Mouse (Mus musculus): ENCODE results near the gene Elane. TPM values are rescaled to one million over a fixed set of nuclear protein-coding genes. Genes with fewer than 3 reads are reported as not detected.

Elane gene
- polyA plus RNA-seq, 1 experiment, result not detected

DNA sequence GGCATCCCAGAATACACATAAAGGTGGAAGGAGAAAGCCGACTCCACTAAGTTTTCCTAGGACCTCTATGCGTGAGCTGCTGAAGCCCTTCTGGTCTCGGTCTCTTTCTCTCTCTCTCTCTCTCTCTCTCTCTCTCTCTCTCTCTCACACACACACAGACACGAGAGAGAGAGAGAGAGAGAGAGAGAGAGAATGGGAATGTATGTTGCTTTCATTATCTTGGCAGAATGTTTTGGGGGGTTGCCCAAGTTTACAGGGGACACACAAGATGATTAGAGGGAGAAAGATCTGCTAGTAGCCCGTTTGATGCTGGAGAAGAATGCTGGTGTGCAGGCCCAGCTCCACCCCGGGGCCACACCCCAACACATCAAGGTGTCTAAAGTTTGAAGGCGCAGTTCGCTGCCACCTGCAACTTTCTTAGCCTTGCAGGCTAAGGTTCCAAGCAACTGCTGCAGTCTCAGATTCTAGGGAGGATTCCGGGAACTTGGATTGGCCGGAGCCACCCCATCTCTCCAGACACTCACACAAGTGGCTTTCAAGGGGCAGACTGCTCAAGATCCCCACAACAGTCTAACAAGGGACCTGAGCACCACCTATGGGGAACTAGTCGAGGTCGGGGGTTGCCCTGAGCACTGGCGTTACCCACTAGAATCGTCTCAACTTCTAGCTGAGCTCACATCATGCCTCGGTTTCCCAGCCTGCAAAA lies 39.9 kb downstream of the Elane start:
- H3K4me3 ChIP-seq, result peak overlapping the region; percentile 96
- no peaks in the 10 kb centered on the region for H3K36me3 ChIP-seq (ENCODE audit: control insufficient read depth, insufficient read depth)
- H3K79me2 ChIP-seq (ENCODE audit: control insufficient read depth, insufficient read depth), result peaks cover 4% of the 10 kb centered on the region
- TF ChIP-seq POLR2A (IDR thresholded peaks at IDR 0.05; ENCODE audit: insufficient read length, low read depth), result no peak
- TF ChIP-seq TCF12 (IDR thresholded peaks at IDR 0.05; ENCODE audit: insufficient read depth, poor library complexity, severe bottlenecking), result no peak
- no peak for TF ChIP-seq MAX (IDR thresholded peaks at IDR 0.05; ENCODE audit: low read depth)
- no peak for TF ChIP-seq TCF3 (IDR thresholded peaks at IDR 0.05; ENCODE audit: insufficient read length, low read depth)
- no peak for TF ChIP-seq SRF (IDR thresholded peaks at IDR 0.05; ENCODE audit: control insufficient read depth, insufficient read length, low read depth)
- no peak for TF ChIP-seq CEBPB (IDR thresholded peaks at IDR 0.05; ENCODE audit: insufficient read depth, poor library complexity, severe bottlenecking)
- no peak for TF ChIP-seq E2F4 (IDR thresholded peaks at IDR 0.05; ENCODE audit: insufficient read depth)
- no peak for TF ChIP-seq USF1 (IDR thresholded peaks at IDR 0.05; ENCODE audit: low read depth)
- TF ChIP-seq MYOG (IDR thresholded peaks at IDR 0.05; ENCODE audit: control insufficient read depth in 1 of 3, insufficient read depth in 1 of 3, insufficient read length in 2 of 3, low read depth in 2 of 3), result no peak
- TF ChIP-seq REST (IDR thresholded peaks at IDR 0.05; ENCODE audit: insufficient read depth, insufficient read length), result no peak
- no peak for TF ChIP-seq POLR2AphosphoS2 (IDR thresholded peaks at IDR 0.05; ENCODE audit: insufficient read length, low read depth)
- no peak for TF ChIP-seq MYOD1 (IDR thresholded peaks at IDR 0.05; ENCODE audit: control insufficient read depth in 1 of 3, insufficient read length in 2 of 3, low read depth in 2 of 3)
- H3K4me2 ChIP-seq (ENCODE audit: low read depth), result peak overlapping the region; percentile 99
- H3ac ChIP-seq (ENCODE audit: control insufficient read depth, insufficient read length), result no peak overlapping the region
- H3K27me3 ChIP-seq (ENCODE audit: control insufficient read depth, insufficient read depth, insufficient read length), result peaks cover 9% of the 10 kb centered on the region

DNA sequence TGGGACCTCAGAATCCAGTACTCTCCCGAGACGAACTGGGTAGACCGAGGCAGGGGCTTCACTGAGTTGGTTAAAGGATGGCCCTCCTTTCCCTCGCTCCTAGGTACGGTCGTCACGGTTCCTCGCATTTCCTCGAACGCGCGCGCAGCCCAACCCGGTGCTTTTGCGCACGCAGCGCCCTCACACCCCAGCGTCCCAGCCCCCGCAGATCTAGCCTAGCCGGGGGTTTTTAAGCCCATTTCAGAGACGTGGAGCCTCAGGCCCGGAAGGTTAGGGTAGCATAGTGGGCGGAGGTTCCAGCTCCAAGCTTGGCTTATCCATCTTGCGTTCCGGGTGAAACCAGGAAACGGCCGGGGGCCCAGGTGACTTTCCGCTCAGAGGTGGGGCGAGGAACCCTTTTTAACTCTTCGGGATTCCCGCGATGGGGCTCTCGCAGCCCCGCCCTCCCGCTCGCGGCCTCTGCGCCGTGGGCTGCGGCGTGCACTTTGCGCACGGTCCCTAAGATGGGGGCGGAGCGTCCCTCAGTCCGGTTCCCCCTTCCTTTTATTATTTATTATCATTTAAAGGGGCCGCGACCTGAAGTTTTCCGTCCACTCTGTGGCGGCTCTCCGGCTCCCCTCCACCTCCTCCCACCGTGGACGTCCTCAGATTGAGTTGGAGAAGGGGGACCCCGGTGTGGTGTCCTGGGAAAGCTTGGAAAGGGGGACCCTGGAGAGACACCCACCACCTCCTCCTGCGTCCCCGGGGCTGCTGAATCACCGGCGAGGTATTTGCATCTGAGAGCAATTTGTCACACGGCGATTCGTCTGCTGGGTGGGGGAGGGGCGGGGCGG lies 40.7 kb downstream of the Elane start, which contains the start of gene Arid3a:
Arid3a (plus strand) TSS at position 553 of the 833 bp plus-strand sequence.
- peaks cover 4% of the 10 kb centered on the region for H3K79me2 ChIP-seq (ENCODE audit: control insufficient read depth, insufficient read depth)
- H3ac ChIP-seq (ENCODE audit: control insufficient read depth, insufficient read length), result peak within 1 kb of the TSS; percentile 12
- peaks cover 1% of the 10 kb centered on the region for H3K27me3 ChIP-seq (ENCODE audit: control insufficient read depth, insufficient read depth, insufficient read length)
- peak within 1 kb of the TSS; percentile 99 for H3K4me2 ChIP-seq (ENCODE audit: low read depth)
- H3K36me3 ChIP-seq (ENCODE audit: control insufficient read depth, insufficient read depth), result peaks cover 5% of the 10 kb centered on the region
- H3K4me3 ChIP-seq, result peak within 1 kb of the TSS; percentile 96
- TF ChIP-seq POLR2A (IDR thresholded peaks at IDR 0.05; ENCODE audit: insufficient read length, low read depth), result peak; percentile 32
- TF ChIP-seq E2F4 (IDR thresholded peaks at IDR 0.05; ENCODE audit: insufficient read depth), result peak; percentile 55
- no peak for TF ChIP-seq REST (IDR thresholded peaks at IDR 0.05; ENCODE audit: insufficient read depth, insufficient read length)

- H3K27me3 ChIP-seq (ENCODE audit: control insufficient read depth, insufficient read depth, insufficient read length), result no peaks in the 10 kb centered on the region
- peaks cover 4% of the 10 kb centered on the region for H3K79me2 ChIP-seq (ENCODE audit: control insufficient read depth, insufficient read depth)
- H3K36me3 ChIP-seq (ENCODE audit: control insufficient read depth, insufficient read depth), result peaks cover 5% of the 10 kb centered on the region
- peak overlapping the region; percentile 96 for H3K4me3 ChIP-seq
- peak overlapping the region; percentile 12 for H3ac ChIP-seq (ENCODE audit: control insufficient read depth, insufficient read length)
- H3K4me2 ChIP-seq (ENCODE audit: low read depth), result peak overlapping the region; percentile 99
- TF ChIP-seq MAX (IDR thresholded peaks at IDR 0.05; ENCODE audit: low read depth) (no peak), USF1 (IDR thresholded peaks at IDR 0.05; ENCODE audit: low read depth) (no peak), MYOD1 (IDR thresholded peaks at IDR 0.05; ENCODE audit: control insufficient read depth in 1 of 3, insufficient read length in 2 of 3, low read depth in 2 of 3) (peak in 1 of 3 experiments; percentile 9), SRF (IDR thresholded peaks at IDR 0.05; ENCODE audit: control insufficient read depth, insufficient read length, low read depth) (no peak)
Measured at GRCm38 (mm10) chr10:79927324-79928029, 41.4 kb downstream of the Elane start.

- Histone ChIP-seq H3K79me2 (ENCODE audit: control insufficient read depth, insufficient read depth) (peaks cover 4% of the 10 kb centered on the region), H3ac (ENCODE audit: control insufficient read depth, insufficient read length) (peak overlapping the region; percentile 12), H3K36me3 (ENCODE audit: control insufficient read depth, insufficient read depth) (peaks cover 5% of the 10 kb centered on the region), H3K4me3 (peak overlapping the region; percentile 96), H3K27me3 (ENCODE audit: control insufficient read depth, insufficient read depth, insufficient read length) (no peaks in the 10 kb centered on the region), H3K4me2 (ENCODE audit: low read depth) (peak overlapping the region; percentile 99)
- TF ChIP-seq E2F4 (IDR thresholded peaks at IDR 0.05; ENCODE audit: insufficient read depth), result no peak
- no peak for TF ChIP-seq MAX (IDR thresholded peaks at IDR 0.05; ENCODE audit: low read depth)
- no peak for TF ChIP-seq TCF3 (IDR thresholded peaks at IDR 0.05; ENCODE audit: insufficient read length, low read depth)
- no peak for TF ChIP-seq USF1 (IDR thresholded peaks at IDR 0.05; ENCODE audit: low read depth)
- TF ChIP-seq CEBPB (IDR thresholded peaks at IDR 0.05; ENCODE audit: insufficient read depth, poor library complexity, severe bottlenecking), result no peak
- TF ChIP-seq MYOD1 (IDR thresholded peaks at IDR 0.05; ENCODE audit: control insufficient read depth in 1 of 3, insufficient read length in 2 of 3, low read depth in 2 of 3), result no peak
- TF ChIP-seq MYOG (IDR thresholded peaks at IDR 0.05; ENCODE audit: control insufficient read depth in 1 of 3, insufficient read depth in 1 of 3, insufficient read length in 2 of 3, low read depth in 2 of 3), result no peak
- TF ChIP-seq POLR2A (IDR thresholded peaks at IDR 0.05; ENCODE audit: insufficient read length, low read depth), result no peak
- no peak for TF ChIP-seq TCF12 (IDR thresholded peaks at IDR 0.05; ENCODE audit: insufficient read depth, poor library complexity, severe bottlenecking)
Measured at GRCm38 (mm10) chr10:79928030-79928694, 42.1 kb downstream of the Elane start.
